Mouse (Mus musculus) gastrocnemius, postnatal 36 days (tissue): ENCODE measurements around the gene B3gnt2. TPM values are rescaled to one million over a fixed set of nuclear protein-coding genes. Genes with fewer than 3 reads are reported as not detected.
A peak's percentile ranks its signal among the peaks of the same experiment; 100 is the strongest.

ENCODE experiments used
- DNase-seq, 2 experiments: peaks; one replicate each; pipeline ENCODE4 v3.0.0; 2022
- intact Hi-C: fragments of 180-260 bp; cut with DNase I; formaldehyde crosslinking; loops from one replicate; pipeline ENCODE4 v1.15.1; 2025
- total RNA-seq, 2 experiments: library from RNA; stranded (reverse); gene quantifications; 2 replicates each; pipeline ENCODE4 v1.2.3; 2021

B3gnt2 gene
- total RNA-seq, 2 experiments from 2014 or later = 1.2 to 5.8 TPM

DNA sequence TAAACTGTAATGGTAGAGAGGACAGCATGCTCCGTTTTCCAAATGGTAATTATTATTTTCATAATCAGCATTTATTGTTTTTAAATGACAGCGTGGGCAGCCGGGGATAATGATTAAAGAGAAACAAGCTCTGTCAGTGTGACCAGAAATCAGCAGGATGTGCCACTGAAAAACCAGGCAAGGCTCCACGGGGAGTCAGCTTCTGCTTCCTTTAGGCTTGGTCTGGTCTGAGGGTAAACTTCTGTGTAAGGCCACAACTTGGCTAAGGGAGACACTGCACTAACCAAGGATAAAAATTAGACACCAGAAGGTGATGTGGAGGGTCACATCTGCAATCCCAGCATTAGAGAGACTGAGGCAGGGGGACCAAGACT lies 11.5 kb upstream of the B3gnt2 start:
- DNase-seq = no peak
- intact Hi-C loops = no loop called here

DNA sequence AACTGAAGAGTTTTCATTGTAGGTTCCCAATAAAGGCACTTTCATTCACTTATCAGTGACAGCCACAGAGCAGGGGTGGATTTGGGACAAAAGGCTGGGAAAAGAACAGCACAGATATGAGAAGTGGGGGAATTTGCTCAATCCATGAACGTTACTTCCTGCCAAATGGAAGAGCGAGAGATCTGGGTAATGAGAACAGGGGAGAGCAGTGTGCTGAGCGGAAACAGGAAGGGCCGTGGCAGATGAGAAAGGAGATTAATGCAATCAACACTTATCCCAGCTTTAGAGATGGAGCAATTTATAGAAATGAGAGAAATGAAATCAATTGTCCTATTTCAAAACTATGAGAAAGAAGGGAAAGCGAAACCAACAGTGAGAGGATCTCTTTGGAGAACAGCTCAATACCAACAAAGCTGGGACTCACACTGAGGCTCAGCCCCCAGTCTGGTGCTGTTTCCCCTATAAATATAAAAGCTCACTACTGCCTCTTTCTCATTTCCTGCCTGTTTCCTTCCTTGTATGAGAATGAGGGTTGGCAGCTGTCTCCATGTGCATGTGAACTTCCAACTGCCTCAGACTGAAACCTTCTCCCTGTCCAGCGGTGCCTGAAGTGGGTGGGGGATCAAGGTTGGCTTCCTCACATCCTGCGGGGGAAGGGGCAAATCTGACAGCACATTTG lies 11.0 kb upstream of the B3gnt2 start:
- intact Hi-C loops = no loop called here
- no peak for DNase-seq

DNA sequence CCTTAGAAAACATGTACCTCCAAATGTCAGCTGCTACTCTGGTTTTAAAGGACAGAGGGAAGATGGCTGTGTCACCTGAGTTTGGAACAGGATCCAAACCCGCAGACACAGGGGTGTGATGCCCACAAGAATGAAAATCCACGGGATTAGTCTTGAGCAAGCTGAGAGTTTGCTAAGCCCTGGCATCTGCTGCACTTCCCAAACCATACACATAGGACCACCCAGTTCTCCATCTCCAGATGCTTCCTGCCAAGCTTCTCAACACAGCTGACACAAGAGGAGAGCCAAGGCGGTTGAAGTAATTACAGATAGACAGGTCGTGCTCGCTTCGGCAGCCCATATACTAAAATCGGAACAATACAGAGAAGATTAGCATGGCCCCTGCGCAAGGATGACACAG lies 7.8 kb upstream of the B3gnt2 start:
- no peak for DNase-seq
- intact Hi-C loops = no loop called here

DNA sequence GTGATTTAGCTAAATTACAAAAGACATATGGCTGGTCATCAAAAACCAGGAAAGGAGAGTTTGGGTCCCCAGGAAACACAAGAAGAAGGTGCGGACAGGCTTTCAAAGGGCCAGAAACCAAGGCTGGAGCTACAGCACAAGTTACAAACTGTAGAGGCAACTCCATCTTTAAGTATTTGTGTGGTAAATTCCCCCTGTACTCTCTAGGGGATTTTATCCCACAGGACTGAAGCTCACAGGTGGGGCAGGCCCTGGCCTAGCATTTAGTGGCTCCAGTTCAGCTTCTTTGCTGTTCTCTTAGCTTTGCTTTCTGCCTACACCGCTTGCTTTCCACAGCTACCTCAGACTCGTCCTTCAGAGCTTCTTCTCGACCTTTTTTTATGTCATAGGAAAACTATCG lies 6.9 kb upstream of the B3gnt2 start:
- intact Hi-C loops = no loop called here

DNA sequence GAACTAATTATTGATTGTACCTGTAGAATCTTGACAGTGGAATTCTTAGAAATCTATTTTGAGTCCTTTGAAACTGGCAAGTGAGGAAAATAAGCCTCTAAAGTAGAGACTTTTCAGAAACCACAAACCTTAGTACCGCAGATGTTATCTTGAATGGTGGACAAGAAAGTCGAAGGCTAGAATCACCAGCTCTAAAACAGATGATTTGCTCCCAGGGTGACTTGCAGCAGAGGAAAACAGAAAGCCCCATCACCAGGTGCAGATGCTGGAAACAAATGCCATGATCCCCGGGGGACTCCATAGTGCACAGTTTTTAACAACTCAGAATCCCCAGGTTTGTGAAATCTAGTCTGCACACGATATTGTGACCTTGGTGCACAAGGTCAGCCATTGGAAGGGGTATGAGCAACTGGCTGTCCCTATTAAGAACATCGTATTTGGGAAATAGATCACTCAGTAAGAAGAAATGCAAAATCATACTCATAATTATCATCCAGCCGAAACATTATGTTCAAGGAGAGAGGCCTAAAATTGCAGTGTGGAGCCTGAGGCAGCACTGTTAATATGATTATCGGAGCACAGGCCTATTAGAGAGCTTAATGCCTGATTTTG lies 5.0 kb upstream of the B3gnt2 start:
- no peak for DNase-seq
- intact Hi-C loops = no loop called here

More for the DNA sequence above, 6.9 kb upstream of the B3gnt2 start:
- DNase-seq = no peak

DNA sequence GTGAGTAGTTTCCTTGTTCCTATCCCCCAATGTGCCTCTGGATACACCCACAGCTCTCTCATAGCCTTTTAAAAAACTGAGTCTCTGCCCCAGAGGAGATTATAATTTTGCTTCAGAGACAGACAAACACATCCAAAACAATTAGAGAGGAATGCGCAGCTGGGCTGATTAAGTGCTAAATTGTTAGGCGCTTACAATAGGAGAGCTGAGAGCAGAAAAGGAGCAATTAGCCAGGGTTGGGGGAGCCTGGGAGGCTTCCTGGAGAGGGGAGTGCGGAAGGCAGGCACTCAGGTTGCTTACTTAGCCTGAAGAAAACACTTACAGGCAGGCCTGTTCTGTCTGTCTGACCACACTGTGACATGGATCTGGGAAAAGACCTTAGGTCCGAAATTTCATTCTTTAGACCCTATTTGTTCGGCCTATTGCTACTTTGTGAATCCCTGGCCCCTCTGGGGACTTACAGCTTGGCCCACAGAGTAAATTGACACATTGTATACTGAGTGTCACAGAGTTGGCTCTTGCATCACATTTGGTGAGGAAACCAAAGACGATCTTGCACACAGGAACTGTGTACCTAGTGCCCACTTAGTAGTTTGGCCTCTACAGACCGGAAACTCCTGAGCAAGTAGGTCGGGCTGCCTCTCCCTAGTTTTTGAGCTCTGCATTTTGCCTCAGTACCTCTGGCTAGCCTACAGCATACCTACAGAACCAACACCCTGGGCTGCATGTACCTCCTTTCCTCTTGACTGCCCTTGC lies 3.7 kb upstream of the B3gnt2 start:
- DNase-seq = no peak
- intact Hi-C loops = no loop called here

DNA sequence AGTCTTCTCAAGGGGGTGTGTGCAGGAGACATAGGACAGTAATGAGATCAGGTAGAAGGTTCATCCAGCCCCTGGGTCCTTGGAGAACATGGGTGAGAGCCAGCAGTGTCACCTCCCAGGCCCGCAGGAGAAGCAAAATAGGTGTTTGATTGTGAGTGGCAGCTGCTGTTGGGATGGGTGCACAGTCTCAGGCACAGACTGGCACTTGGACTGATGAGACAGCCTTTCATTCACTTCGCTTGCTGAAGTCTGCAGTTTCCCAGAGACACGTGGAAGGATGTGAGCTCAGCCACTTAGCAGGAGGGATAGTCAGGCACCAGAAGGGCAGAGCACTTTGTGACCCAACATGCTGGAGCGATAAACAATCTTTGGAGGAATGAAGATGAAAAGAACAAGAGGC lies 2.8 kb upstream of the B3gnt2 start:
- intact Hi-C loops = no loop called here
- DNase-seq = no peak

DNA sequence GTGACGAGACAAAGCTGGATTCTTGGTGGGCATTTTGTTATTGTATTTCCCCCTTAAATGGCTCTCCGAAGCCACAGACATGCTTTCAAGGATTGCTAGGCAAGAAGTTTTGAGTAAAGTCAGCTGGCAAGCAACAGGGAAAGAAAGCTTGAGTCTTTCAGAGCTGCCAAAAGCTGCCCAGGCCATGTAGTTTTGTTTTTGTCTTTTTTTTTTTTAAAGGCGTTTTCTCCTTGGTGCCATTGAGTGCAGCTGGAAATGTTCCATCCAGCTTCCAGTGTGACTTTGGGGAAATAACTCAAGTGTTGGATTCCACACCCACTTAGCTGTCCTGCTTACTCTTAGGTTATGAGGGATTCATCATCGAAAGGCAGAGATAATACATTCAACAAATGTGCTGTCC lies 554 bp upstream of the B3gnt2 start:
- no peak for DNase-seq
- intact Hi-C loops = no loop called here

DNA sequence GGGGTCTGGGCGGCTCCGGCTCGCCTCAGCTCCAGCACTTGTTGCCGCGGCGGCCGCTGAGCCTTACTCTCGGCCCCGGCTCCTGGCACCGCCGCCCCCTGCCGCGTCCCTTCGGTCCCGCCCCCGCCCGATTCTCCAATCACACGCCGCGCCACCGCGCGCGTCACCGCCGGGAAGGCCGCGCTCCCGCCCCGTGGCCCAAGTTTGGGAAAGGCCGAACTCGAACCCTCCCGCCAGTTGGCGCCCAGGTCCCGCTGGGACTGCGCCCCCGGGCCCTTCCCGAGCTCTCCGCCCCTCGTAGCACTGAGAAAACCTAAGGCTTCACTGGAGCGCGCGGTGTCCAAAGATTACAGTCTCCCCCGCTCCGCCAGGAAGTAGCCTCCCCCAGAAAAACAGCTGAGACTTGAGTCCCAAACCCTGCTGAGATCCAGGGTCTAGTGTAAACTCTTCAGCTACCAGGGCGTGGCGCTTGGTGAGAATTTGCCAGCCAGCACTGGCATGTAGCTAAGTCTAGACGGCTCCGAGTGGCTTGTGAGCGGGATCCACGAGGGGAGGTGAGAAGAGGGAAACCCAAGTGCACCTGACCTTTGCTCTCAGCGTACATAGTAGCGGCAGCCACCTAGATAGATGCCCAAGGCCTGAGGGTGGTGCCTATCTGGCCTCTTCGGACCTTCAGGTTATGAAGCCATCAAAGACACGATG lies 977 bp downstream of the B3gnt2 start:
- DNase-seq = peak; percentile 83 to 84
- intact Hi-C loops = loop anchor here (5.0 kb wide), 1 partner anchor 227 kb away; no protein-coding TSS in a partner anchor

DNA sequence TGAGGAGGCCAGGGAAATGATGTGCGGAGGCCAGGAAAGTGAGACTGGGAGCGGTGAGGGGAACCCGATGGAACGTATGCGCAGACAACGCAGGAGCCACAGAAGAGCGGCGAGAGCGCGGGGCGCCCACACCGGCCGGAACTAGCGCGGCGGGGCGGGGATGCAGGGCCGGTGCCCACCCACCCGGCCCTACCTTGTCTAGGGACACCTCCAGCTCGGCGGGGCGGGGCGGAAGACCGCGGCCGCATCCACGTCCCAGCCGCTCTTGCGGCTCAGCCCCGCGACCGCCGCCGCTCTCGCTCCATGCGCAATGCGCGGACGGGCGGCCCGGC lies 1.5 kb downstream of the B3gnt2 start:
- no peak for DNase-seq
- intact Hi-C loops = loop anchor here (5.0 kb wide), 1 partner anchor 227 kb away; no protein-coding TSS in a partner anchor

DNA sequence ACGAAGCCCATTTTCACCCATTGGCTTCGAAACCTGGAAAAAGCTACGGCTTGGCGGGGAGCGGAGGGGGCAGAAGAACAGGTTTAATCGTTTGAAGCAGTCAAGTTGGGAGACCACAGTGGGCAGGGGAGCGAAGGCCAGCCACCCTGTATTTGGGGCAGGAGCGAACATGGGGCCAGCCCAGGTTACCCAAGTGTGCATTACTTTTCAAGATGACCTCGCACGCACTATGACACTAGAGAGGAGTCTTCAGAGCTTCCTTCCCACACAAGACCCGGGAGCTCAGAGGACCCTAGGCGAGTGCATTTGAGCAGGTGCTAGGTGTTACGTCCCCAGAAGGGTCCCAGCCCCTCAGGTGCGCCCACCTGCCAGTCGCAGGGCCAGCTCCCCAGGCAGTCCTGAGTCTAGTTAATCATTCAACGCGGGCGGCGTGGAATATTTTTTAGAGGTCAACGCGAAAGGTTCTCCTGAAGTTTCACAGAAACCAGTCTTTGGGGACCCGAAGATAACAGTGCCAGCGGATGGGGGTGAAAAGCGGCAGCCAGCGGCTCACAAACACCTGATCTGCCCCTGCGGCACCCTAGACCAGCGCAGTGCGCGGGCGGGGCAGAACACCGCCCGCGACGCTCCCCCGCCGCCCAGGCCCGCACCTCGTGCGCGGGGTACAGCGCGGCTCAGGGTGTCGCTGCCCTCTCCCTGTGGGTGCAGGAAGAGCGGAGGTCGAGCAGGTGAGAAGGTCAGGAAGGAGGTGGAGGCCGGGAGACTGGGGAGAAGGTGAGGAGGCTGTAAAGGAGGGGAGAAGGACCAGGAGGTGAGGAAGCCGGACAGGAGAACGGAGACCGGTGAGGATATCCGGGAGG lies 2.1 kb downstream of the B3gnt2 start:
- intact Hi-C loops = loop anchor here (5.0 kb wide), 1 partner anchor 226 kb away; no protein-coding TSS in a partner anchor
- DNase-seq = no peak

DNA sequence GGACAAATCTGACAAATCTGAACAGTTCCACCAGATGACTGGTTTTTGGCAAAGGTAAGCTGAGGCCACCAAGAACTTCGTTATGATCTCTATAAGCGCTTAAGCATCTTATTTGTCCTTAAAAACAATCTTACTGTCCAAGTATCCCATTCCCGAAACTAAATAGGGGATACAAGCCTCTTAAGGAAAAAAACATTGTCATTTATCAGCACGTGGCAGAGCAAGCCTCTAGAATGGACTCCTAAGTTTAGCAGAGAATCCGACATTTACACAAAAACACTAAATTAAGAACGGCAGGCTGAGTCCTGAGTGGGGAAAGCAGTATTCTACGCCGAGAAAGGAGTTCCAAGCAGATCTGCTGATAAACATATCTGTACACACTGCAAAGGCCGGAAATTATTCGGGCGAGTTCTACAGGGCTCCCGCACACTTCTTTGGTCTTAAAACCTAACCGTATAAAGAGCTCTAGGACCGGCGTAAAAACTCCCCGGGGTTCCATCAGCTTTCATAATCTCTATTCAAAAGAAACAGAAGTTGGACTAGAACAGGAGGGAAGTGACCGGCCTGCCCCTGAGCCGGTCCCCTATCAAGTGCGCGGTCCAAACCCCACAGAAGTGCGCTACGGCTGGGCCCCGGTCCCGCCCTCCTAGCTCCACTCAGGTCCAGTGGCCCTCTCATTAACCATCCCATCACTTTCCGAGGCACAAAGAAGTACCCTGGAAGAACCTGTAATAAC lies 2.9 kb downstream of the B3gnt2 start:
- intact Hi-C loops = loop anchor here (5.0 kb wide), 1 partner anchor 226 kb away; no protein-coding TSS in a partner anchor
- DNase-seq = no peak

DNA sequence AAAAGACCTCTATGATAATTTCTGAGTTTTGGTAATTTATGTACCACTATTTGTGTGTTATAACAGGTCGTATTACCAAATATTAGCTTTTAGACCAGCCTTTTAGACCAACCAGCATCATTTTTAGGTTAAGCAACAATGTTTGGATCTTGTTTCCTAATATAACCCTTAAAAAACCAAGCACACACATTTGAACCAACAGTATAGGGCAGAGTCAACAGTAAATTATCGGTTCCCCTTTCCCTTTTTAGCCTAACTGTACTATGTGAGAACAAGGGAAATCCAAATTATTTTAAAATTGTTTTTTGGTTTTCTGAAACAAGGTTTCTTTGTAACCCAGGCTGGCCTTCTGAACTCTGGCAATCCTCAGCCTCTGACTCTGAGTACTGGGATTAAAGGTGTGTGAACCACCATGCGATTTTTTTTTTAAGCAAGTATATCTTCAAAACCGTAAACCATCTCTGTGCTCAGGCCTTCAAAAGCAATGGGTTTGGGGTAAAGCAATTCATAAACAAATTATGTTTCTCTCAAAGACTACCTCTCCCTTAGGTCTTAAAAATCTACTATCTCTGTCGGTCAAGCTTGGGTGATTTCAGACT lies 3.6 kb downstream of the B3gnt2 start:
- DNase-seq = no peak
- intact Hi-C loops = loop anchor here (5.0 kb wide), 1 partner anchor 225 kb away; no protein-coding TSS in a partner anchor

DNA sequence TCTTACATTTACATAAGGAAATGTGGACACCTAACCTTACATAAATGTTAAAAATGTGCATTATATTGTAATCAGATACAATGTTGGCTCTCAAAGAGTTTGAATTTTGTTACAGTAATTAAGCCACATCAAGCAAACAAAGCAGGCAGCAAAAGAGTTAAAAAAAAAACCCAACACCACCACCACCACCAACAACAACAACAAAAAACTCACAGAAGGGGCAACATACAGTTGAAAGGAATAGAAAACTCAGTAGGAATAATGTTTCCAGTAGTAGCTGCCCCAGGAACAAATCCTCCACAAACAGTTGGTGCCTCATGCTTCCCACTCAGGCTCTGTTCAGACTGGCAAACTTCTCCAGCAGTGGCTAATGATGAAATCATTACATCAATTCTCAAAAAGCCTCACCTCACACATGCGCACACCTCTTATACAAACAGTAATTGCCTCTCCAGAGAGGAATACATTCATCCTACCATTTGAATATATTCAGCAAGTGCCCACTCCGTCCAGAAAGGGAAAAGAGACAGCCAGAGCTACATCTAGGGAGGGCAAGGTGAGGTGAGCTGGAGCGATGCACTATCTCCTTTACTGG lies 4.3 kb downstream of the B3gnt2 start:
- no peak for DNase-seq
- intact Hi-C loops = loop anchor here (5.0 kb wide), 1 partner anchor 224 kb away; no protein-coding TSS in a partner anchor

DNA sequence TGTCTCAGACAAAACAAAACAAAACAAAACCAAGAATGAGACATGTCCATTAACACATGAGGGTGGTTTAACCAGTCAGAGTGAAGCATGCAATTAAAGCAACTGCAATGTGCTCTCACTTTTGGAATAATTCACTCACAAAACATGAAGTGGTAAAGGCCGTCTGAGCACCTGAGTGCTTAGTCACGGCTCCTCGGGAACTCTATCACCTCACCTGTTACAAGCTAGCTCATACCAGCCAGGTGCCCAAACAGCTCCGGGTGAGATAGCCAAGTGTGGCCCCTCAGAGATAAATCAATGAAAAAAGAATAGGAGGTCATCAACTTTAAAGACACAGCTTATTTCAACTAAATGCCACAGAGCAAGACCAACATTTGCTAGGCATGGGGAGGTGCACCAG lies 6.2 kb downstream of the B3gnt2 start:
- no peak for DNase-seq
- intact Hi-C loops = no loop called here

DNA sequence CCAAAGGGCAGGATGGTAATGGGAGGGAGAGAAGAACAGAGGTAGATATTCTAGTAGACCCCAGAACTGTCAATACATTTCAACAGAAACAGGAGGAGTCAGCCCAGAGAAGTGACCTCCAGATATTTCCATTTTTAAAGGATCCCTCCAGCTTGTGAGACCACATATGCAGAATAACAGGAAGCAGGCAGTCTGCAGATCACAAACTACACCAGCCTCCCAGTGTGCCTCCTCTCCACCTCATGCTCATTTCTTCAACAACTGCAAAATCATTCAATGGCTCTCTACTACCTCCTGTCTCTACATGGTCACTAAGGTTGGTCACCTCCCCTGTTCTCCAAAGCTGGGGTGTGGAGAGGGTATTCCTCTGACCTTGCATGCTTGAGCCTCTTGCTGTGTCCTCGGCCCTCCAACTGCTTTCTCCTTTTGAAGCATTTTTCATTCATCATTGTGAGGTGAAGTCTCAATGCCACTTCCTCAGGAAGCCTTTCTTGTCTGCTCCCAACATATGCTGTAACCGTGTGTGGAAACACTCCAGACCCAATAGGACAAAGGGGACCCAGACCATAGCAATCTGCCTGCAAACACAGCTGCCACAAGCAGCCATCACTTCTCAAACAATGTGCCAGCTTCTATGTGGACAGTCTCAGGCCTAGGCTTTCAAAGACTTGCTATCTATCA lies 7.1 kb downstream of the B3gnt2 start:
- DNase-seq = no peak
- intact Hi-C loops = no loop called here

DNA sequence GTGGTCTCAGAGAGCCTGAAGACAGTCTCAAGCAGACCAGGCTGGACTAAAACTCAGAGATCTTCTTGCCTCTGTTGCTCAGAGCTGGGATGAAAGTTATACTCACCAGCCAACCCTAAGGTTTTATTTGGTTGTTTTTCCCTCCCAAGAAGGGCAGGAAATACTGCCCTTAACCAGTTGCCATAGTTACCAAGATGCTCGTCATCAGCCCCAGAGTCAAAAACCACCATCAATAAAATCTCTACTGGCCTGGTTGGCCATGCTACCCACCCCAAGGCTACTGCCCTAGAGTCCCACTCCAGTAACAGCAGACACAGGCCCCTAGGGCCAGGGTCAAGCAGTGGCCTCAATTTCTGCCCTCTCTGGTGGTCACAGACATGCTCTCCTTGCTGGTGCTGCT lies 8.3 kb downstream of the B3gnt2 start:
- intact Hi-C loops = no loop called here
- no peak for DNase-seq

DNA sequence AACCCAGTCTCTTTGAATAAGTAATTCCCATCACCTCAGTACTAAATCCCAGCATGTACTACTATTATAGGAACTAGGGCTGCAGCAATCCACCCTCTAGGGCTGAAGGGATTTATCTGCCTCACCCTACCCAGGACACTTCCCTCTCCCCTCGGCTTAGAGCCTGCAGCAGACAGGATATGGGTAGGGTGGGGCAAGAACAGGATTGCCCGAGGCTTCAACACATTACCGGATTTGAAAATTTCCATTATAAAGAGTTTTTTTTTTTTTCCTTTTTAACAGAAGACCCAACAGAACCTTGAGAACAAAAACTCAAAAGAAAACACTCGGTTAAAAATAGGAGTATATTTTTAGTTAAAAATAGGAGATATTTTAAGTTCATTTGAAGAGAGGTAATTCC lies 9.3 kb downstream of the B3gnt2 start:
- intact Hi-C loops = no loop called here
- no peak for DNase-seq
